ENCODE assay signal across 27 mouse cellular contexts in the genomic region with DNA sequence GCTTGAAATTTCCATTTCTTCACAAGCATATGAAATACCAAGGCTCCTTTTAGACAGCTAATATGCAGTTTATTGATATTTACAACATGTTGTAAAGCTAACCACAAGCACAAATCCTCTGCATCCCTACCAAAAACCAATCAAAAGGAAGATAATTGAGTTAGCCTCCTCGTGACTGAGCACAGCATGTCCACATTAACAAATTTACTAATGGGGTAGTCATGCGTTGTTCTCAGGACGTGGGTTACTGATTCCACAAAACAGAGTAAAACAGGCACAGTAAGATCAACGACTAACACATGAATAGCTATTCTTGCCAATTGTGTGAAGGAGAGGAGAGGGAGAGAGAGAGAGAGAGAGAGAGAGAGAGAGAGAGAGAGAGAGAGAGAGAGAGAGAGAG.
A peak's percentile ranks its signal among the peaks of the same experiment; 100 is the strongest.
DNase-seq lines count a peak whose midpoint lies in the region; ATAC-seq and TF ChIP-seq lines count a peak whose summit lies in the region.
"Had no signal": no experiment of that assay in that cellular context is flagged by ENCODE, and none has a peak within 500 bp of the region (broad histone marks: within the 10 kb centered on the region; RNA-seq: fewer than 3 reads in every experiment).

No protein-coding gene starts in this region.

- no peak overlapping the region for H3K27ac ChIP-seq in midbrain, postnatal 0 days (ENCODE audit: low read depth, low read length)
- no peak overlapping the region for H3K27ac ChIP-seq in midbrain, embryonic 15.5 days
- no peak overlapping the region for H3K27ac ChIP-seq in heart, embryonic 12.5 days (ENCODE audit: poor library complexity, severe bottlenecking)
- H3K27ac ChIP-seq: embryonic facial prominence, embryonic 10.5 days; embryonic facial prominence, embryonic 13.5 days; forebrain, embryonic 12.5 days; forebrain, embryonic 15.5 days; heart, embryonic 13.5 days; hindbrain, embryonic 13.5 days had no signal

- no peak for TF ChIP-seq CTCF in midbrain, postnatal 0 days (IDR thresholded peaks at IDR 0.05)

- no peaks in the 10 kb centered on the region for H3K4me1 ChIP-seq in midbrain, postnatal 0 days (ENCODE audit: insufficient read depth, low read length)
- H3K4me1 ChIP-seq in midbrain, embryonic 15.5 days, result no peaks in the 10 kb centered on the region
- peaks cover 9% of the 10 kb centered on the region; the same call in 1 of the 2 replicates for H3K4me1 ChIP-seq in heart, embryonic 12.5 days (replicated peaks)
- H3K4me1 ChIP-seq: embryonic facial prominence, embryonic 10.5 days; forebrain, embryonic 12.5 days; forebrain, embryonic 15.5 days; hindbrain, embryonic 13.5 days had no signal

- H3K9me3 ChIP-seq in midbrain, postnatal 0 days (ENCODE audit: low read length), result no peaks in the 10 kb centered on the region
- H3K9me3 ChIP-seq in midbrain, embryonic 15.5 days, result no peaks in the 10 kb centered on the region
- no peaks in the 10 kb centered on the region for H3K9me3 ChIP-seq in heart, embryonic 12.5 days (replicated peaks)
- H3K9me3 ChIP-seq: embryonic facial prominence, embryonic 10.5 days; embryonic facial prominence, embryonic 13.5 days; forebrain, embryonic 12.5 days; forebrain, embryonic 15.5 days; heart, embryonic 13.5 days; hindbrain, embryonic 13.5 days had no signal

- 43% methylated on average over 4 of the region's 4 CpGs for whole genome bisulfite sequencing in midbrain, postnatal 0 days
- WGBS in midbrain, embryonic 15.5 days, result 34% methylated on average over 4 of the region's 4 CpGs
- 74% methylated on average over 4 of the region's 4 CpGs for WGBS in heart, embryonic 12.5 days

- no peaks in the 10 kb centered on the region for H3K27me3 ChIP-seq in midbrain, postnatal 0 days (ENCODE audit: insufficient read depth, low read length)
- no peaks in the 10 kb centered on the region for H3K27me3 ChIP-seq in midbrain, embryonic 15.5 days (replicated peaks)
- H3K27me3 ChIP-seq in heart, embryonic 12.5 days (replicated peaks), result no peaks in the 10 kb centered on the region
- H3K27me3 ChIP-seq: CH12.LX; embryonic facial prominence, embryonic 13.5 days; forebrain, embryonic 12.5 days; forebrain, embryonic 15.5 days; heart, embryonic 13.5 days; hindbrain, embryonic 13.5 days had no signal

- H3K4me2 ChIP-seq in midbrain, postnatal 0 days (ENCODE audit: low read depth, low read length, poor library complexity, severe bottlenecking), result no peak overlapping the region
- H3K4me2 ChIP-seq in midbrain, embryonic 15.5 days, result no peak overlapping the region
- no peak overlapping the region for H3K4me2 ChIP-seq in heart, embryonic 12.5 days
- H3K4me2 ChIP-seq: embryonic facial prominence, embryonic 13.5 days; forebrain, embryonic 12.5 days; forebrain, embryonic 15.5 days; heart, embryonic 13.5 days; hindbrain, embryonic 13.5 days had no signal

- H3K4me3 ChIP-seq in midbrain, postnatal 0 days (ENCODE audit: low read depth, low read length), result no peak overlapping the region
- H3K4me3 ChIP-seq in midbrain, embryonic 15.5 days, result no peak overlapping the region
- H3K4me3 ChIP-seq in heart, embryonic 12.5 days, result no peak overlapping the region
- H3K4me3 ChIP-seq: embryonic facial prominence, embryonic 10.5 days; embryonic facial prominence, embryonic 13.5 days; erythroblast, embryonic 14.5 days; forebrain, embryonic 12.5 days; forebrain, embryonic 15.5 days; heart, embryonic 13.5 days; hindbrain, embryonic 13.5 days had no signal

- DNase-seq in cerebellum, postnatal 10 days, result peak; percentile 18 to 25
- no peak for DNase-seq in cerebellum, adult 9-10 months
- peak; percentile 24 for DNase-seq in midbrain, postnatal 0 days (ENCODE audit: low spot score)
- peak; percentile 88 for DNase-seq in retina, postnatal 1 day
- DNase-seq: adrenal gland, adult 8-10 months; adrenal gland, postnatal 25 days; cerebellum, adult 18-20 months; cerebellum, adult 9-11 months; cerebellum, postnatal 36 days; embryo, embryonic 11 days; gastrocnemius, postnatal 25 days; heart, adult 18-20 months; kidney, adult 11 months had no signal

- no peak overlapping the region for H3K9ac ChIP-seq in midbrain, postnatal 0 days (replicated peaks; ENCODE audit: low read length, poor library complexity, severe bottlenecking)
- H3K9ac ChIP-seq in midbrain, embryonic 15.5 days, result no peak overlapping the region
- no peak overlapping the region for H3K9ac ChIP-seq in heart, embryonic 12.5 days
- H3K9ac ChIP-seq: embryonic facial prominence, embryonic 13.5 days; forebrain, embryonic 12.5 days; forebrain, embryonic 15.5 days; heart, embryonic 13.5 days; hindbrain, embryonic 13.5 days had no signal

- no peak for ATAC-seq in midbrain, postnatal 0 days (ENCODE audit: low FRiP score)
- no peak for ATAC-seq in midbrain, embryonic 15.5 days (replicated peaks)
- ATAC-seq in heart, embryonic 12.5 days (ENCODE audit: insufficient number of reproducible peaks, low FRiP score), result no peak
- ATAC-seq: activated CD4-positive, CD25-positive, alpha-beta regulatory T cell, adult 4 months; forebrain, embryonic 15.5 days; hindbrain, embryonic 16.5 days; inflammation-experienced regulatory T-cells, adult 6 months had no signal

- no peaks in the 10 kb centered on the region for H3K36me3 ChIP-seq in midbrain, postnatal 0 days (ENCODE audit: insufficient read depth, low read length)
- no peaks in the 10 kb centered on the region for H3K36me3 ChIP-seq in midbrain, embryonic 15.5 days (replicated peaks)
- H3K36me3 ChIP-seq in heart, embryonic 12.5 days, result no peaks in the 10 kb centered on the region
- H3K36me3 ChIP-seq: embryonic facial prominence, embryonic 10.5 days; embryonic facial prominence, embryonic 13.5 days; forebrain, embryonic 12.5 days; forebrain, embryonic 15.5 days; G1E; heart, embryonic 13.5 days; hindbrain, embryonic 13.5 days had no signal
